Comparison of ENCODE assay signal across 1 mouse cellular context in the genomic region with DNA sequence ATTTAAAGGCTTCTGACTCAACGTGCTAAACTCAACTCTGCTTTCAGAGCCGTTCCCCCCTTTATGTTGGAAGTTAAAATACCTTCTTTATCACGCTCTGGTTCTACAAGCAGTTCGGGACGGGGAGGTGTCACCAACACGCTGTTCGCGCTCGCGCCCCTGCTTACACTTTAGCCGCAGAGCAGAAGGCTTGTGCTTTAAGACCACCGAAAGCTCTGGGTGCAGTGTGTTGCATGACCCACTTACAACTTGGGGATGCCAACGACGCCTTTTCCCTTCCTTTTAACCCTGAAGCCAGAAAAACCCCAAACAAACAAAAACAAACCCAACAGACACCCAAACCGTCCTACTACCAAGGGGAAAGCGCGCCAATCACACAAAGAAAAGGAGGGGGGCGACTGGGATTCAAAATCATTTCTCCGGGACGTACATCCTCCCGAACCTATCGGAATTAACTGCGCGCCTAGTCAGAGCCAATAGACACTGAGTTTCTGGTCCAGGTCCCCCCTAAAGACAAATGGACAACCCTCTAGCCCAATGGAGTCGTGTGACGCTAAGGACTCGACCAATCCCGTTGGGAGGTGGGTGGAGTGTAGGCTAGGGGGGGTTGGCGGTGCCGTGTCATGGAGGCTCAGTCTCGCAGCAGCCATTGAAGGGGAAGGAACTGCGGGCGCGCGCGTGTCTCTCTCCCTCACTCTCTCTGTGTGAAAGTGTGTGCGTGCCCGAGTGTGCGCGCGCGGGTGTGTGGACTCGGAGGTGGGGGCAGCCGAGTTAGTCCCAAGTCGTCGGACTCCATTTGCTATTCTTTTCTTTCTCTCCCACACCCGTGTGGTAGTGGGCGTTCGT.
TF ChIP-seq lines count a peak whose summit lies in the region.

A gene (plus strand): TSS at position 589 of the 846 bp plus-strand sequence.

TF ChIP-seq in CH12.LX, 34 proteins besides CTCF, POLR2A, EP300 and RAD21 (continued from another document):
- peak; percentile 87 for TF ChIP-seq NELFE (IDR thresholded peaks at IDR 0.05; ENCODE audit: low read depth, low read length)
- no peak for TF ChIP-seq MAFK (IDR thresholded peaks at IDR 0.05; ENCODE audit: insufficient replicate concordance, low read length)
- TF ChIP-seq ELF1 (IDR thresholded peaks at IDR 0.05; ENCODE audit: low read depth, low read length) = 0 out of 2 replicates have a peak, but pooled peaks have one; percentile 6
- no peak for TF ChIP-seq SMC3 (IDR thresholded peaks at IDR 0.05; ENCODE audit: low read depth, low read length)
- TF ChIP-seq ETS1 (conservative IDR thresholded peaks at IDR 0.05; ENCODE audit: low read depth, low read length) = 0 out of 2 replicates have a peak, but pooled peaks have one; percentile 11
- no peak for TF ChIP-seq ZNF384 (IDR thresholded peaks at IDR 0.05; ENCODE audit: low read depth, low read length)
- TF ChIP-seq ZC3H11A (IDR thresholded peaks at IDR 0.05; ENCODE audit: low read depth, low read length) = no peak
- peak; percentile 52; the same call in 1 of the 2 replicates for TF ChIP-seq KAT2A (IDR thresholded peaks at IDR 0.05; ENCODE audit: insufficient replicate concordance, low read length)
- TF ChIP-seq HCFC1 (IDR thresholded peaks at IDR 0.05; ENCODE audit: low read depth, low read length) = peak; percentile 53
- TF ChIP-seq PAX5 (IDR thresholded peaks at IDR 0.05; ENCODE audit: low read length) = no peak
- TF ChIP-seq MYC (IDR thresholded peaks at IDR 0.05; ENCODE audit: low read depth, low read length) = peak; percentile 35; the same call in 1 of the 2 replicates
- no peak for TF ChIP-seq JUN (IDR thresholded peaks at IDR 0.05; ENCODE audit: insufficient read depth, low read depth, low read length)
- no peak for TF ChIP-seq NRF1 (IDR thresholded peaks at IDR 0.05; ENCODE audit: low read depth, low read length)
- no peak for TF ChIP-seq USF2 (conservative IDR thresholded peaks at IDR 0.05; ENCODE audit: low read depth, low read length)
- peak; percentile 68; the same call in 1 of the 2 replicates for TF ChIP-seq UBTF (IDR thresholded peaks at IDR 0.05; ENCODE audit: low read depth, low read length)
- TF ChIP-seq JUND (conservative IDR thresholded peaks at IDR 0.05; ENCODE audit: low read depth, low read length) = no peak
- peak; percentile 51; the same call in 1 of the 2 replicates for TF ChIP-seq ZMIZ1 (IDR thresholded peaks at IDR 0.05; ENCODE audit: low read depth, low read length)
- TF ChIP-seq MEF2A (IDR thresholded peaks at IDR 0.05; ENCODE audit: borderline replicate concordance, low read depth, low read length) = peak; percentile 29; the same call in 1 of the 2 replicates
- no peak for TF ChIP-seq ZKSCAN1 (IDR thresholded peaks at IDR 0.05; ENCODE audit: borderline replicate concordance, low read depth, low read length)
- TF ChIP-seq MAX (IDR thresholded peaks at IDR 0.05; ENCODE audit: low read length) = peak; percentile 75
- peak; percentile 85; the same call in 1 of the 2 replicates for TF ChIP-seq MAZ (IDR thresholded peaks at IDR 0.05; ENCODE audit: low read depth, low read length)
- TF ChIP-seq MXI1 (IDR thresholded peaks at IDR 0.05; ENCODE audit: low read depth, low read length) = peak; percentile 69
- TF ChIP-seq RCOR1 (conservative IDR thresholded peaks at IDR 0.05; ENCODE audit: low read depth, low read length) = no peak
- TF ChIP-seq IRF4 (IDR thresholded peaks at IDR 0.05; ENCODE audit: low read depth, low read length) = no peak
- peak; percentile 98 for TF ChIP-seq TBP (conservative IDR thresholded peaks at IDR 0.05; ENCODE audit: low read depth, low read length)
- no peak for TF ChIP-seq GABPA (IDR thresholded peaks at IDR 0.05; ENCODE audit: insufficient replicate concordance, low read depth, low read length)
- peak; percentile 83 for TF ChIP-seq CHD1 (IDR thresholded peaks at IDR 0.05; ENCODE audit: low read depth, low read length)
- peak; percentile 80; the same call in 1 of the 2 replicates for TF ChIP-seq POLR2AphosphoS2 (IDR thresholded peaks at IDR 0.05; ENCODE audit: low read depth, low read length)
- TF ChIP-seq E2F4 (IDR thresholded peaks at IDR 0.05; ENCODE audit: insufficient replicate concordance, low read depth, low read length) = peak; percentile 97; the same call in 1 of the 2 replicates
- no peak for TF ChIP-seq BHLHE40 (IDR thresholded peaks at IDR 0.05; ENCODE audit: low read depth, low read length)
- TF ChIP-seq SIN3A (IDR thresholded peaks at IDR 0.05; ENCODE audit: low read length) = peak; percentile 87
- no peak for TF ChIP-seq USF1 (IDR thresholded peaks at IDR 0.05; ENCODE audit: low read depth, low read length)
TF ChIP-seq in CH12.LX: peak in this region for 19.
